Mouse (Mus musculus) megakaryocyte, embryonic 14.5 days (primary cell): ENCODE data around the gene Dnm2.

Source experiments
- FLI1 ChIP-seq: IDR thresholded peaks from 2 replicates; pipeline ENCODE4 v1.6.1; 2012; ENCODE audit warnings: low read length, inconsistent platforms, mixed read lengths
- GATA1 ChIP-seq: IDR thresholded peaks from 3 replicates; pipeline ENCODE4 v1.6.1; 2012; ENCODE audit warnings: mixed read lengths, low read length, inconsistent platforms, borderline replicate concordance

GRCm38 (mm10) chr9:21508871-21509404 lies 84.2 kb downstream of the Dnm2 start:
- no peak for TF ChIP-seq FLI1
- no peak for TF ChIP-seq GATA1
